Mouse (Mus musculus) stomach, embryonic 15.5 days (tissue): Measurements from ENCODE around the gene Hmg20a. TPM values are rescaled to one million over a fixed set of nuclear protein-coding genes. Genes with fewer than 3 reads are reported as not detected.
A peak's percentile ranks its signal among the peaks of the same experiment; 100 is the strongest.

Experiments
- ATAC-seq: fragments of 200-750 bp; cut with Nextera tagmentation; 2 replicates; pipeline ENCODE4 v1.8.0; 2017; ENCODE audit warnings: low read depth, moderate number of reproducible peaks, moderate TSS enrichment; ENCODE audit not compliant: insufficient read depth, low FRiP score
- H3K27ac ChIP-seq: fragments of 300-500 bp; sonication (generic); 2 replicates; pipeline ENCODE4 v1.5.1; 2015; ENCODE audit warnings: mild to moderate bottlenecking, inconsistent platforms
- H3K27me3 ChIP-seq: fragments of 300-500 bp; sonication (generic); replicated peaks from 2 replicates; pipeline ENCODE4 v1.6.1; 2015; ENCODE audit warnings: inconsistent platforms
- H3K36me3 ChIP-seq: fragments of 300-500 bp; sonication (generic); 2 replicates; pipeline ENCODE4 v1.6.1; 2015; ENCODE audit warnings: inconsistent platforms
- H3K4me1 ChIP-seq: fragments of 300-500 bp; sonication (generic); 2 replicates; pipeline ENCODE4 v1.6.1; 2015; ENCODE audit warnings: inconsistent platforms
- H3K4me2 ChIP-seq: fragments of 300-500 bp; sonication (generic); 2 replicates; pipeline ENCODE4 v1.6.1; 2015; ENCODE audit warnings: mild to moderate bottlenecking, inconsistent platforms
- H3K4me3 ChIP-seq: fragments of 300-500 bp; sonication (generic); replicated peaks from 2 replicates; pipeline ENCODE4 v1.5.1; 2015; ENCODE audit warnings: inconsistent platforms
- H3K9ac ChIP-seq: fragments of 300-500 bp; sonication (generic); 2 replicates; pipeline ENCODE4 v1.6.1; 2015; ENCODE audit warnings: inconsistent platforms
- H3K9me3 ChIP-seq: fragments of 300-500 bp; sonication (generic); 2 replicates; pipeline ENCODE4 v1.6.1; 2016; ENCODE audit warnings: inconsistent platforms
- WGBS: fragments of 180-500 bp; shearing (Covaris S2); methylation state at CpG from one replicate; pipeline ENCODE4 v1.1.7; 2015; 5-methylcytosine and 5-hydroxymethylcytosine counted together
- polyA plus RNA-seq: library from polyadenylated mRNA; unstranded; fragments of >200 nt; fragmentation: Nextera tagmentation; extraction: Ambion mirVana; gene quantifications from 2 replicates; pipeline ENCODE4 v1.2.1, GENCODE M21; 2015

The Hmg20a gene
- polyA plus RNA-seq, 1 experiment from 2014 or later, result 44.4 TPM

DNA sequence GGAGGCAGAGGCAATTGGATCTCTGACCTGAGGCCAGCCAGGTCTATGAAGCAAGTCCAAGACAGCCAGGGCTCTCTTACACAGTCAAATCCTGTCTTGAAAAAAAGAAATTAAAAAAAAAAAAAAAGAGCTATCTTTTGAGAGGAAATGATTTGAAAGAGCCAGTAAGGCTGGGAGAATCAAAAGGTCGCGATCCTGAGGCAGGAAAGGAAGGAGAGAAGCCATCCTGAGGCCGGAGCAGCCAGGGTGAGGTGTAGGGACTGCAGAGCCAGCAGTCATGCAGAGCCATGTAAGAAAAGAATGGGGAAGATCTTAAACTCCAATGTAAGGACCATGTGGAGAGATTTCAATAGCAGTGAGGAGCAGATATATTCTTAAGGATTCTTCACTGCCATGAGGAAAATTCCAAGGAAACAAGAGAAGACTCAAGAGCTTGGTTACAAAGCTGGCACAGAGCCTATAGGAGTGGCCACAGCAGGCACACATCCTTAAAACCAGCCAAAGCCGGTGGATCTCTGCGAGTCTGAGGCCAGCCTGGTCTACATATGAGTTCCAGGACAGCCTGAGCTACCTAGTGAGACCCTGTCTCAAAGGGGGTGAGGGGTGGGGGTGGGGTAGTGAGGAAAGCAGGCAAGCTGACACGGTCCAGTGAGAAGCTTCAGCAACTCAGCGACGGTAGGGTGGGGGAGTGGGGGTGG lies 82.6 kb downstream of the Hmg20a start:
- Histone ChIP-seq H3K9me3 (no peaks in the 10 kb centered on the region), H3K4me2 (no peak overlapping the region), H3K27me3 (no peaks in the 10 kb centered on the region), H3K4me1 (peaks cover 50% of the 10 kb centered on the region), H3K27ac (peak overlapping the region; percentile 82), H3K4me3 (no peak overlapping the region), H3K36me3 (no peaks in the 10 kb centered on the region), H3K9ac (no peak overlapping the region)
- WGBS, result 59% methylated on average over 8 of the region's 8 CpGs
- ATAC-seq, result no peak

DNA sequence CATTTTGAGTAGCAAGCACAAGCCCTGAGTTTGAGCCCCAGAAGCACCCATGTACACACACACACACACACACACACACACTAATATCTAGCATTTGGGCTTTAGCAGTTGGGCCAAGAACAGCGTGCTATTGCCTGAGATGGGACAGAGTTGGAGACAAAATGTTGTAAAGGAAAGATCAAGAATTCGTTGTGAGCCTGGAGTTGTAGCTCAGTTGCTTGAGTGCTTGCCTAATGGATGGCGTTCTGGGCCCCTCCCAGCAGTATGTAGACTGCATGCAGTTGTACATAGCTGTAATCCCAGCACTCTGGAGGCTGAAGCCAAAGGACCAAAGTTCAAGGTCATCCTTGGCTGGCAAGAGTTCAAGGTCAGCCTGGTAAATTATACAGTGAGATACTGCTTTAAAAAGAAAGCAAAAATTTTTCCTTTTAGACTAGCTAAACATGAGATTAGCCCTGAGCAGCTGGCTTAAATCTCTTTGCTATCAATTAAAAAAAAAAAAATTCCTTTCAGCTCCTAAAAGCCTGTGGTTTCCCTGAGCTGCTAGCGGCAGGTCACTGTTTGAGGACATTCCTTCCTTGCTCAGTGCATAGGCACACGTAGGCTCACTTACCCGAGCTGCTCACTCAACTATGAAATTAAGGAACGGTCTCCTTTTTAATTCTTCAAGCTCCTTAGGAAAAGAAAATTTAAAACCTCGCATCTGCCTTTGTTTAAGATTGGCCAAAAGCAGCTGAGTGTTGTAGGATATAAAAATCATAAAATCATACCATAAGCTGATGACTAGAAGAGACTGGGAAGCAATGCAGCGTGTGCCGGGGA lies 83.5 kb downstream of the Hmg20a start:
- no peaks in the 10 kb centered on the region for H3K36me3 ChIP-seq
- H3K4me3 ChIP-seq, result no peak overlapping the region
- H3K9ac ChIP-seq, result no peak overlapping the region
- 0 out of 2 replicates have a peak, but pooled peaks have one; percentile 28 for ATAC-seq
- no peaks in the 10 kb centered on the region for H3K9me3 ChIP-seq
- peak overlapping the region; percentile 82 for H3K27ac ChIP-seq
- peak overlapping the region; percentile 22 for H3K4me2 ChIP-seq
- no peaks in the 10 kb centered on the region for H3K27me3 ChIP-seq
- H3K4me1 ChIP-seq, result peaks cover 52% of the 10 kb centered on the region
- 27% methylated on average over 10 of the region's 10 CpGs for WGBS

DNA sequence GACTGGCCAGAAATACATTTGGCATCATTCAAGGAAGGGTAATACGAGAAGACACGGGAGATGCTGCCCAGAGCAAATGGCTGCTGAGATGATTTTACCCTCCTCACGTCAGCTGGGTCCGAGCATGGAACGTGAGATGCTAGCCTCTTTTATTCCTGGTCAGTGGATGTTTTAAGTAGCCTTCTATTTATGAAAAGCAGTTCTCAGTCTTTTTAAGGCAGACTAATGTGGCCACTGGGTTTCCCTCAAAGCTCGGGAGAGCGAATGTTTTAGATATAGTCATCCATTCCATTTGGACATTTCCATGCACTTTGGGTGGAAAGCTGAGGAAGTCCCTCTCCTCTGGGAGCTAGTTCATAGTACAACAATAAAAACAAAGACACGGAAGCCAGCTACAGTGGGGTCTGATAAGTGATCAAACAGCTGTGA lies 84.1 kb downstream of the Hmg20a start:
- Histone ChIP-seq H3K4me3 (no peak overlapping the region), H3K4me1 (peaks cover 53% of the 10 kb centered on the region), H3K27ac (peak overlapping the region; percentile 82), H3K9me3 (no peaks in the 10 kb centered on the region), H3K4me2 (peak overlapping the region; percentile 22; the same call in 1 of the 2 replicates), H3K36me3 (no peaks in the 10 kb centered on the region), H3K9ac (no peak overlapping the region), H3K27me3 (no peaks in the 10 kb centered on the region)
- 31% methylated on average over 8 of the region's 8 CpGs for WGBS
- ATAC-seq, result no peak

DNA sequence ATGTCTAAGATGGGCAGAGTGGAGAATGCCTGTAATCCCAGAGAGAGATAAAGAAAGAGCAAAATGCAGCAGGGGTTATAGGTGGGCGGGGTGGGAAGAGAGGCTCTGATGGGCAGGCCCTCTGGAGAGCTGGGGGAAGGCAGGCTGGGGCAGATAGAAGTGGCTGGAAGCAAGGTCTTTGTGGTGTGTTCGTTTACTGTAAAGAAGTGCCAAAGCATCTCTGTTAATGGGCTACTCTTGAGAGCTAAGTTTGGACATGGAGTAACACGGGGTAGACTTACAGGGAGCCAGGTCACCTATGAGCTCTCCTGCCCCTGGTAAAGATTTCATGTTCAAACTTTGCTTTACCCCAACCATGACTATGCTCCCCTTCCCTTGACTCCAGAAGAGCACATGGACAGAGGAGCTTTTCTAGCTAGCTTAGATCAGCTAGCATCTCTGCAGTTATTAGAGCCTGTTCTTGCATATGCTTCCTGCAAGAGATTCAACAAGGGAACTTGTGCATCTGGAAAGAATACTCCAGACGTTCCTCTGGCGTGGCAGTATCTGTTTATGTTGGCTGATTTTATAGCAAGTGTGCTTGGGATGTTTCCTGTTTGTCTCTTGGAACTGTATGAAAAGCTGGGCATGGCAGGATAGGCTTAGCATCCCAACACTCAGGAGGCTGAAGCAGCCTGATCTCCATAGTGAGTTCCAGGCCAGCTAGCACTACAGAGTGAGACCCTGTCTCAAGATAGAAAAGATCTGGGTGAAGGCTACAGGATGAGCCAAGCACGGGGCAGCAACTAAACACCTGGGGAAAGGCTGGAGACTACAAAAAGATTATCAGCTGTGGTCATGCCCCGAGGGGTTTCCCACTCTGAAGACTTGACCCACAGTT lies 85.5 kb downstream of the Hmg20a start:
- Histone ChIP-seq H3K4me2 (no peak overlapping the region), H3K4me3 (no peak overlapping the region), H3K27ac (peak overlapping the region; percentile 98; the same call in 1 of the 2 replicates), H3K9me3 (no peaks in the 10 kb centered on the region), H3K9ac (no peak overlapping the region), H3K4me1 (peaks cover 44% of the 10 kb centered on the region), H3K27me3 (no peaks in the 10 kb centered on the region), H3K36me3 (no peaks in the 10 kb centered on the region)
- 63% methylated on average over 7 of the region's 7 CpGs for WGBS
- no peak for ATAC-seq

DNA sequence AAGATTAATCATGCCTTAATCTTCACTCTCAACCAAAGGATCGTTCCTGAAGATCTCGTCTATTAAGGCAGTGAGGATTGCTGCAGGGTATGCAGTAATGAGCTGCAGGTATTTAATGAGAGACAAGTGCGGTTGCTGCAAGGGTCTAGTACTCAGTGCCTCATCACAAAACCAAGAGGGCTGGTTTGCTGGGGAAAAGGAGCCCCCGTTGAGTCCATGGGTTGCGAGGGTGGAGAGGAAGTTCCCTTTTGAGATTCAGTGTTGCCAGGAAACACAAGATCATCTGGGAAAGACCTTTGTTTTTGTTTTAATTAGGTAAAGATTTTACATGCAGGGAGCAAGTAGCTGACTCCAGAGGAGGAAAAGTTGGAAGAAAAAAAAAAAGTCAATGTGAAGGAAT lies 86.1 kb downstream of the Hmg20a start:
- Histone ChIP-seq H3K9me3 (no peaks in the 10 kb centered on the region), H3K27ac (peak overlapping the region; percentile 98), H3K36me3 (no peaks in the 10 kb centered on the region), H3K4me2 (no peak overlapping the region), H3K4me1 (peaks cover 46% of the 10 kb centered on the region), H3K27me3 (no peaks in the 10 kb centered on the region), H3K4me3 (no peak overlapping the region), H3K9ac (no peak overlapping the region)
- 68% methylated on average over 5 of the region's 5 CpGs for WGBS
- no peak for ATAC-seq

DNA sequence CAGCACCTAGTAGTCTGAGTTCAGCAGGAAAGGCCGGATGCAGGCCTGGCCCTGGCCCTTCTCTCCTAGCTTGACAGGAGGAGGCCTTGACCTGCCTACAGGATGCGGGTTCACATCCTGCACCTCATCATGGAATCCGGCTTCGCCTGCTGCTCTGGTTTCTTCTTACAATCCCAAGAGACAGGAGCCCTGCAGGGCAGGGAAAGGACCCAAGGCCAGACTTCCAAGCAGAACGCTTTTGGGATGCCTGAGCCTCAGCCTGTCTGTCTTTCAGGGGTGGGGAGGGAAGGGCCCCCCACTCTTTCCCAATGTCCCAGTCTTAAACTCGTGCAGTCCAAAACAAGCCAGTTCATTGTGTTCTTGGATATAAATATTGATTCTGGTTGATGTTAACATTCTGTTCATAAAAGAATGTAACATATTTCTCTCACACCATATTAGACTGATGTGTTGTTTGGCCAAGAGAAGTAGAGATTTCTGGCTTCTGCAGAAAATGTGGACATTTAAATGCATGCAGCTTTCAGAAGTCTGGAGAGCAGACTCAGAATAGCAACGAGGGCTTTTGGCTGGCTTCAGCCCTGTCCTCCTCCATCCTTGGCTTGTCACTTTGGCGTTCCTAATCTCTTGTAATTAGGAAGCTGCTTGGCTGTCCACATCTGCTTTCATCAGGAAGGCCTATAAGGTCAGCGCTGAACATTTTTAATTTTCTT lies 86.8 kb downstream of the Hmg20a start:
- peak; percentile 45; the same call in 1 of the 2 replicates for ATAC-seq
- Histone ChIP-seq H3K4me3 (peak overlapping the region; percentile 44; the same call in 1 of the 2 replicates), H3K9me3 (no peaks in the 10 kb centered on the region), H3K27me3 (no peaks in the 10 kb centered on the region), H3K27ac (peak overlapping the region; percentile 98), H3K4me1 (peaks cover 46% of the 10 kb centered on the region), H3K9ac (no peak overlapping the region), H3K4me2 (peak overlapping the region; percentile 88), H3K36me3 (no peaks in the 10 kb centered on the region)
- 47% methylated on average over 9 of the region's 9 CpGs for WGBS

DNA sequence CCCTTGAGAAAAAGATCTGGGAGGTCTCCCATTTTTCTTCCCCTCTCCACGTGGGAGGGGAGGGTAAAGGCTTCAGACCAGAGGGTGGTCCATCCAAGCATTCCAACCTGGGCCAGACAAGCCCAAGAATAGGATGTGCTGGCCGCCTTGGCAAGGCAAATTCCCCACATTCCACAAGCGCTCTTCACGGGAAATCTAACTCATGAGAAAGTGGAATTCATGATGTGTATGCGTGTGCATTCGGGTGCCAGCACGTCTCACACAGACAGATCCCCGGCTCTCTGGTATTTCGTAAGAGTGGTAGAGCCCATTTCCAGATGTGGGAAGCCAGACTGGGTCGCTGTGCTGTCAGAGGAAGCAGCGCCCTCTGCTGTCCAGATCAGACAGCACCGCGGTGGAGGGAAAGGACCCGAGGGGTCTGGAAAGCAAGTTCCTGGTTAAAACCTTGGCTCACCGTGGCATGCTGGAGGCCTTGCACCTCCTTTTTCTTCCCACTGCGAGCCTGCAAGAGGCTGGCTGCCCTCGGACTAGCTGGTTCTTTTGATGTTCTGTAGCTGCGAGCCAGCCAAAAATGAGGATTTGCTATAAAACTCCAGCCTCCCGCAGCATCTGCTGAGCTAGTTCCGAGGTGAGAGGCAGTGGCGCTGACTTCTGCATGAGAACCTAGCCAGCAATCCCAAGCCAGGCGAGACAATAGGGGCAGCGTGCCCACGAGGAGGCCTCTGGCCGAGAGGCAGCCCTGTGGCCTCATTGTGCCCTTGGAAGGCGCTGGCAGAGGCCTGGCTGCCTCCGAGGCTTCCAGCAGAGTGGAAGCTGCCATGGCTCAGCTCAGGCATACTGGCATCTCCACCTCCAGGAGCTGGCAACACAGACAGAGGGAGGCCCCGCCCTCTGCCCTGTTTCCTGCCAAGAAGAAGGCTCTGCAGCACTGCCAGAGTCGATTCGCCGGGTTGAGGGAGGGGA lies 87.7 kb downstream of the Hmg20a start:
- Histone ChIP-seq H3K4me2 (peak overlapping the region; percentile 88), H3K4me3 (peak overlapping the region; percentile 44), H3K27me3 (no peaks in the 10 kb centered on the region), H3K27ac (peak overlapping the region; percentile 98), H3K9me3 (no peaks in the 10 kb centered on the region), H3K4me1 (peaks cover 46% of the 10 kb centered on the region), H3K36me3 (no peaks in the 10 kb centered on the region), H3K9ac (peak overlapping the region; percentile 24; the same call in 1 of the 2 replicates)
- peak; percentile 40; the same call in 1 of the 2 replicates for ATAC-seq
- under 1% methylated on average over 31 of the region's 31 CpGs for WGBS

DNA sequence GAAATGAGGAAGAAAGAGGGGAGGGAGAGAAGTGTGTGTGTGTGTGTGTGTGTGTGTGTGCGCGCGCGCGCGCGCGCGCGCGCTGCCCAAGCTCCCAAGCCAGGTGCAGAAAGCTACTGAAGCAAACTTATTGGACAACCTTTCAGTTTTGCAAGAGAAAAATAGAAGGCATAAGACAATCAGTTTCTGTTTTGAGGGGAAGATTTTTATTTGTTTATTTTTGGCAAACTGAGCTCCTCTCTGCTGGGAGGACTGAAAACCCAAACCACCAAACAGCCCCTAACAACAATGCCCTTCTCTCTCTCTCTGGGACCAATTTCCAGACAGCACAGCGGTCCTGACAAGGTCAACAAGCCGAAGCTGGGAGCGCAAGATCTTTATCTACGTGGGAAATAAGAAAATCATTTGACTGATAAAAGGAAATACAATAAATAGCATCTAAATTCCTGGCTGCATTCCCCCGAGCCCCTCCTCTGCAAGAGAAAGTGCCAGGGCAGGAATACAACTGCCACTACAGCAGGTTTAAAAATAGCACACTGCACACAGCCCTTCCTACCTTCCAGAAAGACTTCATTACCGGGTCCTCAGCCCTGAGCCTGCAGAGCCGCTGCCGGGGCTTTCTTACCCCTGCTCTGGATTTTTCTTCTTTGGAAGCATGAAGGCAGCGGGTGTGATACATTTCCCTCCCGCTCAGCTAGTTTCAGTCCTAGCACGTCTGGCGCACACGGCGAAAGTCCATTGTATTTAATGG lies 88.7 kb downstream of the Hmg20a start:
- Histone ChIP-seq H3K36me3 (no peaks in the 10 kb centered on the region), H3K4me1 (peaks cover 40% of the 10 kb centered on the region), H3K27me3 (no peaks in the 10 kb centered on the region), H3K4me2 (peak overlapping the region; percentile 88), H3K9me3 (no peaks in the 10 kb centered on the region), H3K9ac (peak overlapping the region; percentile 24; the same call in 1 of the 2 replicates), H3K4me3 (peak overlapping the region; percentile 44), H3K27ac (peak overlapping the region; percentile 98)
- ATAC-seq, result no peak
- 8% methylated on average over 25 of the region's 25 CpGs for WGBS

DNA sequence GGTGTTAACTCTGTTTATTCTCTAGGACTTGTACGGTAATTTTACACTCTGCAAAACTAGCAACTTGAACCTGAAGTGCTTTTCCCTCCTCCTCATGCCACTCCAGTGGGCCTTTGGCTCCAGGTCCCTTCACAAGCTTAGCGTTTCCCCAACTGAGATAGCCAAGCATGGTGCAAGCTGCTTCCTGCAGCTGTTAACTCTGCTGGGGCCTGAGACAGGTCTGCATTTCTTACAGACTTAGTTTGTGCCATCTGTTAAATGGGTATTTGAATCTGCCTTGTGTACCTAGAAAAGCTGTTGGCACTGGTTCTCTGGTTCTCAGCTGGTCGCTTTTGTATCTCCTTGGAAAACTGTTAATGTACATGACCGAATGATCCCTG lies 89.3 kb downstream of the Hmg20a start:
- Histone ChIP-seq H3K9ac (no peak overlapping the region), H3K27me3 (no peaks in the 10 kb centered on the region), H3K27ac (peak overlapping the region; percentile 98), H3K4me1 (peaks cover 37% of the 10 kb centered on the region), H3K9me3 (no peaks in the 10 kb centered on the region), H3K4me2 (peak overlapping the region; percentile 88), H3K36me3 (no peaks in the 10 kb centered on the region), H3K4me3 (peak overlapping the region; percentile 44)
- no peak for ATAC-seq
- WGBS, result 49% methylated on average over 4 of the region's 4 CpGs
